Mouse (Mus musculus) forebrain, embryonic 10.5 days (tissue): ENCODE measurements at regions not wholly inside any gene's neighbourhood (a gene's known extent, or its start where the extent isn't known, plus 50 kb on each side); places are given as distances from the start of the nearest gene placed in this dataset.

Experiments
- DNase-seq: peaks from one replicate; pipeline ENCODE4 v3.0.0-alpha.2; 2017; ENCODE audit warnings: low spot score; ENCODE audit errors: extremely low spot score
- H3K27ac ChIP-seq: fragments of 300-500 bp; sonication (generic); 2 replicates; pipeline ENCODE4 v1.5.1; 2016; ENCODE audit warnings: mild to moderate bottlenecking
- H3K27me3 ChIP-seq: fragments of 300-500 bp; sonication (generic); 2 replicates; pipeline ENCODE4 v1.6.1; 2016; ENCODE audit warnings: mild to moderate bottlenecking; ENCODE audit not compliant: poor library complexity, severe bottlenecking
- H3K36me3 ChIP-seq: fragments of 300-500 bp; sonication (generic); replicated peaks from 2 replicates; pipeline ENCODE4 v1.6.1; 2016; ENCODE audit warnings: mild to moderate bottlenecking, moderate library complexity
- H3K4me1 ChIP-seq: fragments of 300-500 bp; sonication (generic); 2 replicates; pipeline ENCODE4 v1.6.1; 2016
- H3K4me3 ChIP-seq: fragments of 300-500 bp; sonication (generic); 2 replicates; pipeline ENCODE4 v1.5.1; 2016; ENCODE audit warnings: mild to moderate bottlenecking, moderate library complexity
- H3K9me3 ChIP-seq: fragments of 300-500 bp; sonication (generic); 2 replicates; pipeline ENCODE4 v1.6.1; 2016; ENCODE audit warnings: mild to moderate bottlenecking, moderate library complexity
- WGBS: fragments of 180-500 bp; shearing (Covaris S2); methylation state at CpG from one replicate; pipeline ENCODE4 v1.1.7; 2016; 5-methylcytosine and 5-hydroxymethylcytosine counted together

GRCm38 (mm10) chr8:86428998-86429651 lies 151.4 kb downstream of the Abcc12 start:
- Histone ChIP-seq H3K9me3 (no peaks in the 10 kb centered on the region), H3K27ac (no peak overlapping the region), H3K27me3 (no peaks in the 10 kb centered on the region), H3K36me3 (no peaks in the 10 kb centered on the region), H3K4me1 (0 out of 2 replicates have a peak, but pooled peaks cover 4% of the 10 kb centered on the region), H3K4me3 (no peak overlapping the region)
- DNase-seq = no peak
- WGBS = 99% methylated on average over 2 of the region's 2 CpGs

DNA sequence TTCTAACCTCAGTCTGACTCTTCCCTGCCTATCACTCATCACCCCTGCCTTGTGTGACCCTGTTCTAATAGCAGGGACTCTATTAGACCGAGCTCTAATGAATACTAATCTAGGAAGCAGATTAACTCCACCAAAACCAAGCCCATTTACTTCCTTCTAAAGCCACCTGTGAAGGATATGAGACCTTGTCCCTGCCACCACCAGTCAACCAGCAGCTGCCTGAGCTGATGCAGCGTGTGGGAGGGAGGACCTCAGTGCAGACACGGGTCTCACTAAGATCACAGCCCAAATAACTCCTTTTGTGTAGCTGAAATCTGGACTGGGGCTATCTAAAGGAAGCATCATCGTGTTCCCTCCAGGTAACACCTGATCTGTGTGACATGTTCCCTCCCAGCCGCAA lies 152.4 kb downstream of the Abcc12 start:
- H3K4me3 ChIP-seq = no peak overlapping the region
- no peaks in the 10 kb centered on the region for H3K36me3 ChIP-seq
- no peaks in the 10 kb centered on the region for H3K9me3 ChIP-seq
- no peaks in the 10 kb centered on the region for H3K27me3 ChIP-seq
- WGBS = 57% methylated on average over 5 of the region's 5 CpGs
- H3K4me1 ChIP-seq = 0 out of 2 replicates have a peak, but pooled peaks cover 4% of the 10 kb centered on the region
- no peak for DNase-seq
- no peak overlapping the region for H3K27ac ChIP-seq

DNA sequence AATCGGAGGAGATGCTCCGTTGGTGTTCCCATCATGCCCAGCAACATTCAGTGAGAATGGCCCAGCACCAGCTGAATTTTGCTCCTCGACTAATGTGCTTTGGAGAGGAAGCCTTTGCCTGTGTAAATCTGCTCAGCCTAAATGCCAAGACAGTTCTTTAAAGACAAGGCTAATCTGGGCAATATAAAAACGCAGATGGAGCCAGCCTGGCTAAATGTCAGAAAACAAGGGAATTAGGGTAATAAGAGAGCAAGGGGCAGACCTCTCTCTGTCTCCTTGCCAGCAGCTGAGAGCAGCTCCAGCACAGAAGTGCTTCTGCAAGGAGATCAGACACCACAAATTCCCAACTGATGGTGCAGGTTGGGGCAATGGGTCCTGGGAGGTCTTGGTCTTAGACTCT lies 154.4 kb downstream of the Abcc12 start:
- Histone ChIP-seq H3K4me3 (no peak overlapping the region), H3K9me3 (no peaks in the 10 kb centered on the region), H3K4me1 (0 out of 2 replicates have a peak, but pooled peaks cover 4% of the 10 kb centered on the region), H3K36me3 (no peaks in the 10 kb centered on the region), H3K27ac (no peak overlapping the region), H3K27me3 (no peaks in the 10 kb centered on the region)
- WGBS = 79% methylated on average over 4 of the region's 4 CpGs
- no peak for DNase-seq

GRCm38 (mm10) chr8:86425382-86425781 lies 155.1 kb downstream of the Abcc12 start:
- Histone ChIP-seq H3K4me1 (0 out of 2 replicates have a peak, but pooled peaks cover 4% of the 10 kb centered on the region), H3K36me3 (no peaks in the 10 kb centered on the region), H3K4me3 (no peak overlapping the region), H3K27ac (no peak overlapping the region), H3K9me3 (no peaks in the 10 kb centered on the region), H3K27me3 (no peaks in the 10 kb centered on the region)
- 88% methylated on average over 3 of the region's 3 CpGs for WGBS
- DNase-seq = no peak

DNA sequence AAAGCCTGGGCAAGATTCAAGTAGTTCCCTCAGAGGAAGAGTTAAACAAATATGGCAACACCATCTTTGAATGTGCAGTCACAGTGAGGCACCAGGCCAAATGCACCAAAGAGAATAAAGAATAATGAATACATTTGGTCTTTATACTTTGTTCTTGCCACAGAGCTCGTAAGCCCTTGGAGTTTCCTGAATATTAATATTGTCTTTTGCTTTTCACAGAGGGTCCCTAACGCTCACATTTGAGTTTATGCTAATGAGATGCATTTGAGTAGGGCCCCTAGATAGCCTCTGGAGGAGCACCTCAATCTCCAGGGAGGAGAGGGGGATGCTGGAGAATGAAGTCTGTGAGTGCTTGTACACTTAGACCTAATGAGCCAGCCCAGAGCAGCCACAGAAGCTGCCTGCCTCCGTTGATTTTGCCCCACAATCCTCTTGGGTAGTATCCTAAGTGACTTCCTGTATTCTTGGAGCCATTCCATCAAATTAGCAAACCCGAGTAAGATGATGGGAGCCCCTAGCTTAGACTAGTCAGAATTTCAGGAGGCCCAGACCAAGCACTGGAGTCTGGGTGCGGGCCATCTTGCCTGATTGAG lies 161.3 kb downstream of the Abcc12 start:
- H3K4me1 ChIP-seq = peaks cover 12% of the 10 kb centered on the region; the same call in 1 of the 2 replicates
- DNase-seq = no peak
- no peaks in the 10 kb centered on the region for H3K36me3 ChIP-seq
- 88% methylated on average over 5 of the region's 5 CpGs for WGBS
- H3K4me3 ChIP-seq = no peak overlapping the region
- no peaks in the 10 kb centered on the region for H3K27me3 ChIP-seq
- no peak overlapping the region for H3K27ac ChIP-seq
- H3K9me3 ChIP-seq = no peaks in the 10 kb centered on the region

DNA sequence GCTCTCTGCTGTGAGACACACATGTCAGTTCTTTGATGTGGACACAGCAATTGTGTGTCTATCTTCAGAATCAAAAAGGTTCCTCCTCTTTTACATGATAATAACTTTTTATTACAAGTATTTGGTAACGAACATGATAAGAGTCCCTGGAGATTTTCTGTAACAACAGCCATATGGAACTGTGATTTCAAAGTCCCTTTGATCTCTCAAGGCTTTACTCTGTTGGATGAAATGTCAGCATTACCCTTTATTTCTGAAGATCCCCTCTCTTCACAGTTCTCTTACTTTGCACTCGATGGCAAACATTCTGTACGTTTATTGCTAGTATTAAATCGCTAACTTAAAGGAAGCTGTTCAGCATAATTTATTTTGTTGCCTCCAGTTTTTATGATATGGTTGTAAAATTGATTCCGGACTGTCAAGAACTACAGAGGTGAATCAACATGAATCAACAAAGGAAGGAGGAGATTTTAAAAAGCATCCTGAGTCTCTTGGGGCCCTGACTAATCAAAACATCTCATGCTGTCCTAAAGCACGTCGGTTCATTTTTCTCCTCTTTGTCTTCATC lies 162.0 kb downstream of the Abcc12 start:
- Histone ChIP-seq H3K27me3 (no peaks in the 10 kb centered on the region), H3K4me3 (no peak overlapping the region), H3K4me1 (peaks cover 12% of the 10 kb centered on the region; the same call in 1 of the 2 replicates), H3K27ac (no peak overlapping the region), H3K9me3 (no peaks in the 10 kb centered on the region), H3K36me3 (no peaks in the 10 kb centered on the region)
- 84% methylated on average over 7 of the region's 7 CpGs for WGBS
- DNase-seq = no peak

DNA sequence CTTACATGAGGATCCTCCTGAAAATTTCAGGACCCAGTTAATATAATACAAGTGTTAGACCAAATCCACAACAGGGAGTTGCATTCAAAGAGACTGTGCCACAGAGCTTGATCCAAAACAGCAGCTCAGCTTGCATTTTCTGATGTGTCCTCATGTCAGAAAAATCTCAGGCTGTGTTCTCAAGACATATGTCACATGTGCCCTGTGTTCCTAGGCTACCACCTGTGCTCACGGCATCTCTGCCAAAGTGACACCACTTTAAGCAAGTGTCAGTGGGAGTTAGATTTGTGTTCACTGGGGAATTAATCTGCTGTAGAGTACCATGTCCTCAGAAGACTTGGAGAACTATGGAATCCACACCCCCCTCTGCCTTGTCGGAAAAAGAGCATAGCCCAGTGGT lies 165.3 kb downstream of the Abcc12 start:
- WGBS = 95% methylated on average over 2 of the region's 2 CpGs

DNA sequence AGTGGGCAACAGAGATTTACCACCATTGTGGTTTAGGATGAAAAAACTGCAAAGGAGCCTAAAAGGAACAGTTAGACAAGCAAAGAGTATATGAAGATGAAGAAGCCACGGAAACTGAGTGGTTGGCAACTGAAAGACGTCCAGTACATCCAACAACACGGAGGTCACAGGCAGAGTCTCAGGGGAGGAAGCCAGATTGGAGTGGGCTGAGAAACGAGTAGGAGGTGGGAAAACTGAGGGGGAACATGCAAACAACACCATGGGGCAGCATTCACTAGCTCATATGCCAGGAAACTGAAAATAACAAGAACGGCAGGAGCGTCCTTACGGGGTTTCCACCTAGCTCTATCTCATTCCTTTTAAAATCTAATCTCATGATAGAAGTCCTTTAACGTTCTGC lies 169.3 kb downstream of the Abcc12 start:
- Histone ChIP-seq H3K9me3 (no peaks in the 10 kb centered on the region), H3K4me3 (no peak overlapping the region), H3K36me3 (no peaks in the 10 kb centered on the region), H3K27me3 (no peaks in the 10 kb centered on the region), H3K4me1 (no peaks in the 10 kb centered on the region), H3K27ac (no peak overlapping the region)
- no peak for DNase-seq
- WGBS = 91% methylated on average over 8 of the region's 8 CpGs

More for the DNA sequence above, 165.3 kb downstream of the Abcc12 start:
- H3K4me1 ChIP-seq = peaks cover 12% of the 10 kb centered on the region; the same call in 1 of the 2 replicates
- no peak overlapping the region for H3K27ac ChIP-seq
- no peak for DNase-seq
- no peaks in the 10 kb centered on the region for H3K27me3 ChIP-seq
- H3K9me3 ChIP-seq = no peaks in the 10 kb centered on the region
- no peaks in the 10 kb centered on the region for H3K36me3 ChIP-seq
- no peak overlapping the region for H3K4me3 ChIP-seq

DNA sequence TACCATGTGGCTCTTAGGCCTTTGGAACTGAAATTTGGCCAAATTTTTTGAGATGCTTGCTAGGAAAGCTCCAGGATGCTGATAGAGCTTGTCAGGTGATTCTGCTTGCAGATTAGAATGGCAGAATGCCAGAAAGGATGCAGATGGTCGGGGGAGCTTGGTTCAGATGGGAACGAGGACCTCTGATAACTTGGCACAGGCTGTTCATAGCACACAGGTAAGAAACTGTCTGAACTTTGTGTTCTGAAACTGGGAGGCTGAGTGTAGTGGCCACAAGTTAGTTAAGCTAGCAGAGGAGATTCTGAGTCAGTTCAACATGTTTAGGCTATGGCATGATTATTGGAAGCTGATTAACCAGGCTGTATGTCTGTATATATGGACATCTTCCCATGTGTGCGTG lies 174.3 kb downstream of the Abcc12 start:
- WGBS = 87% methylated on average over 3 of the region's 3 CpGs

DNA sequence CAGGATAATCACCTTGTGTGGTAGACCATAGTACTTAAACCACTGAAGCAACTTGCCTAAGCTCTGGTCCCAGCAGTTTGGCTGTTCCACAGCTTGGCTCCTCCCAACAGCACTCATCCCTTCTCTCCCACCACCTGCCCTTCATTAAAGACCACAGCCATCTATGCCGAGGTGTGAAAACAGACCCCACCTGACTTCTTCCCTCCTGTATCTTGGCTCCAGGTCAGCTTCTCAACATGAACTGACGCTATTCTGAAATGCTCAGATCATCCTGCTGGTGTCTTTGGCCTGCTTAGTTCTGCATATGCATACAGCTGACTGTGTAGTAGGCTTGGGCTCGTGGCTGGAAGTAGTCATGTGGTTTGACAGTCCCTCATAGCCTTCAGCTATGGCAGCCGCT lies 177.1 kb downstream of the Abcc12 start:
- no peaks in the 10 kb centered on the region for H3K27me3 ChIP-seq
- 85% methylated on average over 4 of the region's 4 CpGs for WGBS
- no peaks in the 10 kb centered on the region for H3K36me3 ChIP-seq
- no peak overlapping the region for H3K27ac ChIP-seq
- no peak overlapping the region for H3K4me3 ChIP-seq
- H3K9me3 ChIP-seq = no peaks in the 10 kb centered on the region
- no peaks in the 10 kb centered on the region for H3K4me1 ChIP-seq
- no peak for DNase-seq

More for the DNA sequence above, 174.3 kb downstream of the Abcc12 start:
- no peaks in the 10 kb centered on the region for H3K27me3 ChIP-seq
- no peaks in the 10 kb centered on the region for H3K36me3 ChIP-seq
- DNase-seq = no peak
- no peaks in the 10 kb centered on the region for H3K9me3 ChIP-seq
- no peaks in the 10 kb centered on the region for H3K4me1 ChIP-seq
- H3K27ac ChIP-seq = no peak overlapping the region
- H3K4me3 ChIP-seq = no peak overlapping the region

DNA sequence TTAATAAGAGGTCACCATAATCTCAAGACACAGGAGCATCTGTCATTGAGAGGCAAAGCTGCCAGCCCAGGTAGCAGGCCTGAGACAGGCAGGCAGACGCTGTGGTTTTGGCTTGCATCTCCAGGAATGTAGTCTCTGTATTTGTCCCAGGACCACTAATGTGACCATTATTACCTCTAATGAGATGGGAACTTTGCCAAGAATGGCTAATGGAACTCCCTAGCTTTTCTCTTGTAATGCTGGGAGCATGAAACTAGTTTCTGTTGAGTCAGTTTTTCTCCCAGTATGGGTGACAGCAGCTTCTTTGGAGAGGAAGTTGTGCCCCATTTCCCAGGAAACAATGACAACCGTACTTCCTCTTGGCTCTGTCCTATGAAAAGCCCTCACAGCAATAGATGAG lies 178.5 kb downstream of the Abcc12 start:
- no peak for DNase-seq

DNA sequence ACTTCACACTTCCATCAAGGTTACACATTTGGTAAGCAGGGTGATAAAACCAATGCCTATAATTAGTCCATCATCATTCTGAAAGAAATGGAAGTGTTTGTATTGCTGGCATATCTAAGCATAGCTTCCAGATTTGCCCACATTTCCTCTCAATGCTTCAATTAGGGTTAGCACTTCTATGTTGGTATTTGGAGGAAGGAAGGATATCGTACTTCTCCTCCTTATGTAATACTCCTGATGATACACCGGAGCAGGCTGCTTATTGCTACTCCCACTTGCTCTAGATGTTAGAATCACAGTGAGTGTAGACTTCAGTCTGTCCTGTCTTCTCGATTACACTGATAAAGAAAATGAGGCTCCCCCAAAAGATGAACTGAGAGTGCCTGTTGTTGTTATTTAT lies 185.4 kb downstream of the Abcc12 start:
- Histone ChIP-seq H3K27me3 (no peaks in the 10 kb centered on the region), H3K27ac (no peak overlapping the region), H3K36me3 (no peaks in the 10 kb centered on the region), H3K4me3 (no peak overlapping the region), H3K4me1 (peaks cover 8% of the 10 kb centered on the region), H3K9me3 (0 out of 2 replicates have a peak, but pooled peaks cover 3% of the 10 kb centered on the region)
- WGBS = 91% methylated on average over 3 of the region's 3 CpGs
- DNase-seq = no peak

More for the DNA sequence above, 178.5 kb downstream of the Abcc12 start:
- Histone ChIP-seq H3K36me3 (no peaks in the 10 kb centered on the region), H3K27ac (no peak overlapping the region), H3K9me3 (no peaks in the 10 kb centered on the region), H3K27me3 (no peaks in the 10 kb centered on the region), H3K4me1 (no peaks in the 10 kb centered on the region), H3K4me3 (no peak overlapping the region)
- WGBS = 92% methylated on average over 2 of the region's 2 CpGs

GRCm38 (mm10) chr8:86393835-86394234 lies 186.7 kb downstream of the Abcc12 start:
- Histone ChIP-seq H3K4me1 (peaks cover 20% of the 10 kb centered on the region), H3K27me3 (no peaks in the 10 kb centered on the region), H3K36me3 (no peaks in the 10 kb centered on the region), H3K9me3 (0 out of 2 replicates have a peak, but pooled peaks cover 3% of the 10 kb centered on the region), H3K4me3 (no peak overlapping the region), H3K27ac (no peak overlapping the region)
- 74% methylated on average over 1 of the region's 1 CpGs for WGBS
- no peak for DNase-seq
